Mouse (Mus musculus) heart, postnatal 0 days (tissue): ENCODE measurements around the gene Cgnl1. TPM values are rescaled to one million over a fixed set of nuclear protein-coding genes. Genes with fewer than 3 reads are reported as not detected.

Source experiments
- ATAC-seq: fragments of 200-750 bp; cut with Nextera tagmentation; 2 replicates; pipeline ENCODE4 v1.8.0; 2017; ENCODE audit warnings: low read depth, moderate number of reproducible peaks, moderate library complexity; ENCODE audit not compliant: insufficient read depth
- DNase-seq: peaks from one replicate; pipeline ENCODE4 v3.0.0-alpha.2; 2016; ENCODE audit warnings: low spot score
- H3K27ac ChIP-seq: fragments of 300-500 bp; sonication (generic); 2 replicates; pipeline ENCODE4 v1.5.1; 2014; ENCODE audit warnings: low read depth, mild to moderate bottlenecking
- H3K27me3 ChIP-seq: fragments of 300-500 bp; sonication (generic); 2 replicates; pipeline ENCODE4 v1.6.1; 2014; ENCODE audit warnings: low read length, mixed read lengths; ENCODE audit not compliant: control insufficient read depth, insufficient read depth
- H3K36me3 ChIP-seq: fragments of 300-500 bp; sonication (generic); replicated peaks from 2 replicates; pipeline ENCODE4 v1.6.1; 2014; ENCODE audit warnings: low read length, mixed read lengths; ENCODE audit not compliant: control insufficient read depth, insufficient read depth
- H3K4me1 ChIP-seq: fragments of 300-500 bp; sonication (generic); 2 replicates; pipeline ENCODE4 v1.6.1; 2014; ENCODE audit warnings: antibody characterized with exemption; ENCODE audit not compliant: control insufficient read depth, insufficient read depth
- H3K4me2 ChIP-seq: fragments of 300-500 bp; sonication (generic); 2 replicates; pipeline ENCODE4 v1.6.1; 2014; ENCODE audit warnings: low read depth, mild to moderate bottlenecking, low read length, moderate library complexity
- H3K4me3 ChIP-seq: fragments of 300-500 bp; sonication (generic); 2 replicates; pipeline ENCODE4 v1.5.1; 2014; ENCODE audit warnings: low read depth, low read length
- H3K9ac ChIP-seq: fragments of 300-500 bp; sonication (generic); replicated peaks from 2 replicates; pipeline ENCODE4 v1.6.1; 2014; ENCODE audit warnings: low read depth, low read length, mixed read lengths
- H3K9me3 ChIP-seq: fragments of 300-500 bp; sonication (generic); replicated peaks from 2 replicates; pipeline ENCODE4 v1.6.1; 2016; ENCODE audit warnings: low read length; ENCODE audit not compliant: control insufficient read depth
- CTCF ChIP-seq: IDR thresholded peaks from 2 replicates; pipeline ENCODE4 v1.5.1; 2016; ENCODE audit warnings: antibody characterized with exemption, control low read depth, low read depth
- EP300 ChIP-seq: IDR thresholded peaks from 2 replicates; pipeline ENCODE4 v1.6.1; 2016; ENCODE audit warnings: antibody characterized with exemption, low read depth
- WGBS: fragments of 180-500 bp; shearing (Covaris S2); extraction: QIAGEN DNeasy Blood & Tissue Kit; methylation state at CpG from one replicate; pipeline ENCODE4 v1.1.7; 2014; 5-methylcytosine and 5-hydroxymethylcytosine counted together
- polyA plus RNA-seq: library from polyadenylated mRNA; unstranded; fragments of >200 nt; fragmentation: Nextera tagmentation; extraction: Ambion mirVana; gene quantifications from 2 replicates; pipeline ENCODE4 v1.2.1, GENCODE M21; 2015
- total RNA-seq: library from RNA; depleted of rRNA; stranded (reverse); fragments of >200 nt; gene quantifications from 2 replicates; pipeline ENCODE4 v1.2.3, GENCODE M21; 2014; ENCODE audit warnings: low replicate concordance

Cgnl1 gene
- total and polyA plus RNA-seq, 2 experiments from 2014 or later: 20.0 to 20.6 TPM

- no peak overlapping the region for H3K27ac ChIP-seq
- no peak for TF ChIP-seq EP300
- TF ChIP-seq CTCF: no peak
- no peaks in the 10 kb centered on the region for H3K9me3 ChIP-seq
- H3K9ac ChIP-seq: no peak overlapping the region
- H3K27me3 ChIP-seq: no peaks in the 10 kb centered on the region
- H3K36me3 ChIP-seq: no peaks in the 10 kb centered on the region
- ATAC-seq (no peak), DNase-seq (no peak)
- H3K4me3 ChIP-seq: no peak overlapping the region
- H3K4me1 ChIP-seq: peaks cover 53% of the 10 kb centered on the region
- H3K4me2 ChIP-seq: no peak overlapping the region
- 96% methylated on average over 3 of the region's 3 CpGs for WGBS
Measured at GRCm38 (mm10) chr9:71664855-71665254, 106.5 kb downstream of the Cgnl1 start.

GRCm38 (mm10) chr9:71663421-71664217 lies 107.8 kb downstream of the Cgnl1 start:
- DNase-seq (peak; percentile 86), ATAC-seq (peak; percentile 60)
- H3K27me3 ChIP-seq: no peaks in the 10 kb centered on the region
- TF ChIP-seq CTCF (no peak), EP300 (0 out of 2 replicates have a peak, but pooled peaks have one; percentile 30)
- no peaks in the 10 kb centered on the region for H3K36me3 ChIP-seq
- H3K4me1 ChIP-seq: peaks cover 49% of the 10 kb centered on the region
- WGBS: 40% methylated on average over 11 of the region's 11 CpGs
- peak overlapping the region; percentile 77 for H3K27ac ChIP-seq
- H3K4me2 ChIP-seq: no peak overlapping the region
- H3K9ac ChIP-seq: no peak overlapping the region
- H3K9me3 ChIP-seq: no peaks in the 10 kb centered on the region
- no peak overlapping the region for H3K4me3 ChIP-seq

- Histone ChIP-seq H3K9me3 (no peaks in the 10 kb centered on the region), H3K27ac (peak overlapping the region; percentile 54), H3K9ac (no peak overlapping the region), H3K36me3 (peaks cover 3% of the 10 kb centered on the region; the same call in 1 of the 2 replicates), H3K4me3 (no peak overlapping the region), H3K4me2 (no peak overlapping the region), H3K4me1 (peaks cover 25% of the 10 kb centered on the region), H3K27me3 (no peaks in the 10 kb centered on the region)
- 27% methylated on average over 9 of the region's 9 CpGs for WGBS
- TF ChIP-seq EP300 (no peak), CTCF (no peak)
- DNase-seq (peak; percentile 79), ATAC-seq (peak; percentile 48; the same call in 1 of the 2 replicates)
Measured at GRCm38 (mm10) chr9:71660540-71660939, 110.9 kb downstream of the Cgnl1 start.

GRCm38 (mm10) chr9:71659681-71660080 lies 111.7 kb downstream of the Cgnl1 start:
- Histone ChIP-seq H3K36me3 (peaks cover 10% of the 10 kb centered on the region; the same call in 1 of the 2 replicates), H3K27ac (peak overlapping the region; percentile 54), H3K9me3 (no peaks in the 10 kb centered on the region), H3K4me2 (no peak overlapping the region), H3K9ac (no peak overlapping the region), H3K4me1 (peaks cover 25% of the 10 kb centered on the region), H3K4me3 (no peak overlapping the region), H3K27me3 (no peaks in the 10 kb centered on the region)
- TF ChIP-seq CTCF (no peak), EP300 (no peak)
- DNase-seq (no peak), ATAC-seq (no peak)
- 66% methylated on average over 5 of the region's 5 CpGs for WGBS

- no peak for ATAC-seq
- no peak for TF ChIP-seq EP300
- TF ChIP-seq CTCF: no peak
- no peak overlapping the region for H3K27ac ChIP-seq
- H3K9ac ChIP-seq: no peak overlapping the region
- no peak for DNase-seq
- 100% methylated on average over 1 of the region's 1 CpGs for WGBS
- H3K4me2 ChIP-seq: no peak overlapping the region
- H3K36me3 ChIP-seq: peaks cover 16% of the 10 kb centered on the region
- peaks cover 11% of the 10 kb centered on the region; the same call in 1 of the 2 replicates for H3K4me1 ChIP-seq
- no peak overlapping the region for H3K4me3 ChIP-seq
- no peaks in the 10 kb centered on the region for H3K27me3 ChIP-seq
- H3K9me3 ChIP-seq: no peaks in the 10 kb centered on the region
Measured at GRCm38 (mm10) chr9:71657199-71657598, 114.2 kb downstream of the Cgnl1 start.

GRCm38 (mm10) chr9:71654861-71655260 lies 116.5 kb downstream of the Cgnl1 start:
- ATAC-seq: no peak
- Histone ChIP-seq H3K9me3 (no peaks in the 10 kb centered on the region), H3K4me1 (no peaks in the 10 kb centered on the region), H3K36me3 (peaks cover 32% of the 10 kb centered on the region), H3K4me3 (no peak overlapping the region), H3K4me2 (no peak overlapping the region), H3K9ac (no peak overlapping the region), H3K27ac (no peak overlapping the region; the same call in 1 of the 2 replicates), H3K27me3 (no peaks in the 10 kb centered on the region)
- WGBS: 39% methylated on average over 3 of the region's 3 CpGs
- TF ChIP-seq CTCF: no peak
- TF ChIP-seq EP300: no peak
- no peak for DNase-seq
